Mouse (Mus musculus) embryo, embryonic 10 days (tissue): Measurements from ENCODE around the gene C2cd4b.

Experiments used
- DNase-seq: peaks from one replicate; pipeline ENCODE4 v3.0.0-alpha.2; 2015; ENCODE audit warnings: low spot score

Gene C2cd4b

DNA sequence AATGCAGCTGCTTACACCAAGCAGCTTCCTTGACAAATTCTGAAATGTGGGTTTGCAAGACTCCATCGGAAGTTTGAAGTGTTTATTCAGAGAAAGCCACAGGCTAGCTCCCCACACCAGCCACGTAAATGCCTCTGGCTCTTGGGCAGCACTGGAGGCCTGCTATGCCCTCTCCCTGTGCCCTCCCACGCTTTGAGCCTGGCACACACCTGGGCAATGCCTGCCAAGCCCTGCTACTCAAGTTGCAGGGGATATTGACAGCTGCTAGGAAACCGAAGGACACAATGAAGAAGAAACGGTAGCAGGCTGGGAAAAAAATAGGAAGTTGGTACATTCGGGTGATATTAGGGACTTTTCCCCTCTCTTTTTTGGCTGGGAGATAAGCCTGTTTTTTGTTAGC, 15.0 kb downstream of the C2cd4b start:
- no peak for DNase-seq

DNA sequence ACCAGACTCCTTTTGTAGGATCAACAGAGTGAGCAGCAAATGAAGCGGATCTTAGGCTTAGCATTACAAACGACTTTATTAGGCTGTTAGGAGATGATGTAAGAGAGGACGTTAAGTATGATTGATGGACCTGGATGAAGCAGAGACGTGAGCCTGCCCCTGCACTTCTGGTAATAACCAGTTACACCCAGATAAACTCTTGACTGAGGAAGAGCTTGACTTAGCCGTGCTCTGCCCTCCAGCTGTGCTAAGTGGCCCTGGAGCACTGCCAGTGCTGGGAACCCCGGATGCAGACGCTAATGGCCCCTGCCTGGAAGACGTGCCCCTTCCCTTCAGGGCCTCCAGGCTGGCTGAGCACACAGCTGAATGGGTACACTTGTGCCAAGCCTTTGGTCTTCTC, 19.3 kb downstream of the C2cd4b start:
- peak; percentile 10 for DNase-seq

DNA sequence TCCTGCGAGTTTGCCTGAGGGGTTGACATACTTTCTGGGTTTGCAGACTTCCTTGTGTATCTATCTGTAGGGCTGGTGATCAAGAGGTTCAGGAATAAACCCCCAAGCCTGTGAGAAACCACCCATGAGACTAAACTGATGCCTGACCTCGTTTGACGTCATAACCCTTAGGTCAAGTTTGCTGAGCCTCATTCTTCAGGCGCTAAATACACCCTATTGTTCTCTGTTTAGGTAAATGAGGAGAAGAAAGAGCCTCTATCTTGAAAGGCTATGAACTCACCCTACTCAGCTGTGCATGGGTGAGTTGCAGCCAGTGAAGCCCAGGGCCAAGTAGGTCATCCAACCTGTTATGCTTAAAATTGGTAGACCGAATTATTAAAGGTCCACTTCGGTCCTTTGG, 23.5 kb downstream of the C2cd4b start:
- DNase-seq: no peak

DNA sequence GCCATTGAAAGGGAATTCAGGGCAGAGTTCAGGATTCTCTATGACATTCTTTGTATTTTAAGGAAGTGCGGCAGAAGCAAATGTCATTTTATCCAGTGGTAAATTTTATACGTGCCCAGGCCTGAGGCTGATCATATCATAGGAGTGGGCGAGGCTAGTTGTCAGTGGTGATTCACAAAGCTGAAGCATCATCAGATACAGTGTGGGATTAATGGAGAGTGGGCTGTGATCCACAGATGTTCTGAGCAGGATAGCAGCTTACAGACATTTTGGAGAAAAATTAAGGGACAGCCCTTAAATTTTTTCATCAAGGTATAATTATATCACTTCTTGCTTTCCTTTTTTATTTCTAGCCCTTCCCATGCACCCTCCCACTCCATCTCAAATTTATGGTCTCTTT, 24.2 kb downstream of the C2cd4b start:
- no peak for DNase-seq

DNA sequence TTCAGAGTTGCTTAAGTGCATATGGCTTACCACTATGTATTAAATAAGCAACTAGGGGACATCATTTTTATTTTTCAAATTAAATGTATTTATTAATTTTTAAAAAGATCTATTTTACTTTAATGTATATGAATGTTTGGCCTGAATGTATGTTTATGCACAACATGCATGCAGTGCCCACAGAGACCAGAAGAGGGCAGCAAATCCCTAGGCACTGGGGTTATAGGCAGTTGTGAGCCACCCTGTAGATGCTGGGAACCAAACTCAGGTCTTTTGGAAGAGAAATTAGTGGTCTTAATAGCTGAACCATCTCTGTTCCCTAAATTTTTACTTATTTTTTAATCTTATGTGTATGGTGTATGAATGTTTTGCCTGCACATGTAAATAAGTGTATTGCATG, 24.7 kb downstream of the C2cd4b start:
- DNase-seq: no peak

DNA sequence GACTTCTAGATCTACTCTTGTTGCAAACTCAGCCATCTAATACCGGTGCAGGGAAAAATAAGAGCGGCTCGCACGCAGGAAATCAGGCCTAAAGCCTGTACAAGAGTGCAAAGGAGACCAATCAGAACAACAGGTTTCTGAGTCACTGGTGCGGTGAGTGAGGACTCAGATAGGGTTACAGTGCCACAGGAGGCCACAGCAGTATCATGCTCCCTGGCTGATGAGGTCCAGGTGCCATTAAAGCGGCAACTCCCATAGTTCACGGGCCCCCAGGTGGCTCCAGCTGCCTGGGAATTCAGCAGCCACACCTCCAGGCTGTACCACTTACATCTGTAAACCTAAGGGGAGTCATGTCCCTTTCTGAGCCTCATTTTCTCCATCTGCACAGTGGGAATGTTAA, 27.1 kb downstream of the C2cd4b start:
- DNase-seq: no peak

DNA sequence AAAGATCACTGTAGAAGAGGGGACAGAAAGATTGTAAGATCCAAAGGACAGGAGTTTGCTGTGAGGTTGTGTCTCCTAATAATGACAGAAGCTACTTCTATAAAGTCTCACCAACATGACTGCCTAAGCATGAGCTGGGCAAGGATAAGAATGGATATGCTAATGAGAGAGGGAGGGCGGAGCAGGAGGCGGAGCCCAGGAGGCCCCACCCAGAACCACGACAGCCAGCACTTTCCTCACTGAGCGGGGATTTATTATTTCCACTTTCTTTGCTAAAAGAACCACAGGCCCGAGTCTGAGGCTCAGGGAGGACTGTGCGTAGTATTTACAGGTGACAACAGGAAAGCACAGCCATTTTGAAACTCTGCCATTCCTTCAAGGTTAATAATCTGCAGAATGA, 28.4 kb downstream of the C2cd4b start:
- no peak for DNase-seq

DNA sequence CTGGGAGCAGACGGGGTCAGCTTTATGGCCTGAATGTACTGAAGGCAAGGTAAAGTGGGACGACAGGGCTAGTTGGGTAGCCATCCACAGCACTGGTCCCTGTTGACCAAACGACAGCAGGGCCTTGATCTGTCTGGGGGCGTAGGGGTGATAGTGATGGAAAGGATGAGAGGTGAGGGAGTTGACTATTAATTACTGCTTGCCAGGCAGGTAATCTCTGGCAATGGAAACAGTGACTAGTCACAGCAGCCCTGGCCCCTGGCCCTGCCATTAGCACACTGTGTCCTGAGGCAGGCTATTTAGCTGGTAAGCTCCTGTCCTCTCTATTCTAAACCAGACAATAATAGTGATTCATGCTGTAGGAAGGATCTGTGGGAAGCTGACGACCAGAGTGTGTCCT, 33.2 kb downstream of the C2cd4b start:
- DNase-seq: no peak

DNA sequence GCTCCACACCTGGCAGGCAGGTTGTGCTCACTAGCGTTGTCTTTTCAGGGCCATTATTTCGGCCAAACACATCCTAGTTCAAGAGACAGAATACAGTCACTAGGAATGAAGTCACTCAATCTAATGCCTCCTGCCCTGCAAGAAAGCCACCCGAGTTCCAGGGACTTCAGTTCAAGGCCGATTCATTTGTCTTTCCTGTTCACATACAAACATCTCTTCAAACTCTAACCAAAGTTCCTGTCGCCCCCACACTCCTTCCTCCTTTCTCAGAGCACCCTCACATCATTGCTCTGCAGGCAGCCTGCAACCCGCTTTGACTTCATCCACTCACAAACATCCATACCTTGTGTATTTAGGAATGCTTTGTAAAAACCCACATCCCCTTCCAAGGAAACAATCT, 34.3 kb downstream of the C2cd4b start:
- DNase-seq: no peak

DNA sequence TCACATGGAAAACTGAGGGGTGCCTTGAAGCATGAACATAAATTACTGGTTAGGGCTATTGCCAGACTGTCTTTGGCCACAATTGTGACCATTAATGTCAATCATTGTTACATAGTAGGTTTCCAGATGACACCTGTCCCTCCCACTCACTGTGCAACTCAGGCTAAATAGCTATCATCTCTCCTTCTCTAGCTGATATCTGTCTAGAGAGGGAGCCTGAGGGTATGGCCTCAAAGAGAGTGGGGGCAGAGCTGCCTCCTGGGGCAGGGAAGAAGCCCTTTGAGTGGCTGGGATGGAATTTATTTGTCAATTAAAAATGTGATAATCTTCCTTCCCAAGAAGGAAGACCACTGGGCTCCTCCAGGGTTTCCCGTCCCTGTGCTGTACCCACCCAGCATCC, 35.0 kb downstream of the C2cd4b start:
- no peak for DNase-seq

DNA sequence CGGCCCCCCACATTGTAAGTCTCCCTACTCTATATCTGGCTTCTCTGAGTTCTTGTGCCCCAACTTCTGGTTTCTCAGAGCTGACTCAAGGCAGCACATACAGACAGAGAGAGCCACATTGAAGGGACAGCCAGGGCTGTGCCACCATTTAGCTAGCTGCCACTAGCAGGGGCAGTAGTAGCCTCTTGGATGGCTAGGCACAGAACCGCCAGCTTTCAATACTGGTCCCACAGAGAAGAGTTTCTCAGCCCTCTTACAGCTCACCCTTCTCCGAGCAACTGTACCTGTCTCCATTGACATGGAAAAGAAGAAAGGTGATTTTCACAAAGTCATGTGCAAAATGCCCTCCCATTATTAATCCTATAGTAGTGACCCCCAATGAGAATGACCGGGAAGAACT, 35.4 kb downstream of the C2cd4b start:
- no peak for DNase-seq

DNA sequence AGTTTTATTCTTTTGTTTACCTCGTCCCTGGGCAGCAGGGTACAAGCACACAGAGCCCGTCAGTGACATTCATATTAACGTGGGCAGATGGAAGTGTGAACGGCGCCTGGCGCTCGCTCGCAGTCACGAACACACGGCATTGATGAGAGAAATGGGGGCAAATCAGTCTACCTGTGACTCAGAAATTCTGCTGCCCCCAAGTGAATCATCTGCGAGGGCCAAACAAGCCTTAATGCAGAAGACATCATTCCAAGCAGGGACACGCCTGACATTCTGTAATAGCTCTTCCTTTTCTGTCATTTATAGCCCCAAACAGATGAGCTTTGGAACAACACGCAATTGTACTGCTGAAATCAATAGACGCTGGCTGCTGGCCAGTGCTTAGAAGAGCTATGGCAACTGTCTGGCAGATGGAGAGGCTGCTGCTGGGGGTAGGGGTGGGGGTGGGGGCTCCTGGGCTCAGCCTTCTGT, 36.0 kb downstream of the C2cd4b start:
- DNase-seq: no peak

DNA sequence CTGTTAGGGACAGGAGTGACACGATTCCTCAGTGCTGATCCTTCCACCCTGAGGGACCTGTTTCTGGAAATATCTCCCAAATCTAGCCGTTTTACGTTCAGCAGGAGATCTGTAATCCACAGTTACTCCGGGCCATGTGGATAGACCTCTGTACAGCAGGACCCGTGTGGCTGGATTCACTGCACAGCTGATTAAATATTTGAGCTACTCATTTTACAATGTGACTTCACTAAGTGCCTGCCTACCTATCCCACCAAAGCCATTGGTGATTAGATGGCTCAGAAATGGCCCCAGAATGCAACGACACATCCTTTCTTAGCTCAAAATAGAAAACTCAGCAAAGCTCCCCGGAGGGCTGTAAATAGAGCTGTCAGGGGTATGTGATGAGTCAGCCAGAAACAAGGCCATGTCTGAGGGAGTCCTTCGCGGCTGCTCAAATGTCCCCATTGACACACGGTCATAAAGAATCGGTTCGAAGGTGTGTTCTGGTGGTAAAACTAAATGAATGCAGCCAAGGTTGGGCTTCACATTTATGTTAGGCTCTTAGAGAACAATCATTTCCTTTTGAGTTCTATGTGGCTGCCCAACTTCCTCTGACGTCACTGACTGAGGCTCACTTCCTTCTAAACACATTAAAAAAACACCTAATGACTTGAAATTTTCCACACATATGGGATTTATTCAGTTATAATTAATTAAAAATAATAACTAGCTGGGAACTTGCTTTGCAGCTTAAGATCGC, 40.0 kb downstream of the C2cd4b start:
- DNase-seq: peak; percentile 5

DNA sequence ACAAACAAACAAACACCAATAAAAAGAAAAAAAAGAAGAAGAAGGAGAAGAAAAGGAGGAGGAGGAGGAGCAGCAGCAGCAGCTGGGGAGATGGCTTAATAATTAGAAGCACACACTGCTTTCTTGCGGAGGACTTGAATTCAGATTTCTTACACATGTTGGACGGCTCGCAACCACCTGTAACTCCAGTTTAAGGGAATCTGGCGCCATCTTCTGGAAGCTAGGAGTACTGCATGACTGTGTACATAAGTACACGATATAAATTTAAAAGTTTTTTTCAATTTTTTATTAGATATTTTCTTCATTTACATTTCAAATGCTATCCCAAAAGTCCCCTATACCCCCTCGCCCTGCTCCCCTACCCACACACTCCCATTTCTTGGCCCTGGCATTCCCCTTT, 43.0 kb downstream of the C2cd4b start:
- DNase-seq: peak; percentile 77

DNA sequence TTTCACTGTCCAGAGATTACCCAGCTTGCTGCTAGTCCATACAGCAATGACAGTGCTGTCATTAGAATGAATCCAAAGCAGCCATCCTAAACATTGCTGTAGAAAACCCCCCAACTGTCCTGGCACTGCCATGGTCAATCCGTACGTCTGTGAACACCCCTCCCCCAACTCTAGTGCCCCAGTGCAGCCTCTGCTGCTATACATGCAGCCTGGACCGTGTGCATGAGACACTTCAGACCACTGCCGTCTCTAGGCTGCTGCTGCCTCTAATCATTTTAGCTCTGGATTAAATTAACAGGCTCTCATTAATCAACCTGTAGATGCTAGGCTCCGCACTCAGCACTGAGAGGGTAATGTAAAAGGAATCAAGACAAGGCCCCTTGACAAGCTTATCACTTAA, 47.8 kb downstream of the C2cd4b start:
- DNase-seq: no peak

DNA sequence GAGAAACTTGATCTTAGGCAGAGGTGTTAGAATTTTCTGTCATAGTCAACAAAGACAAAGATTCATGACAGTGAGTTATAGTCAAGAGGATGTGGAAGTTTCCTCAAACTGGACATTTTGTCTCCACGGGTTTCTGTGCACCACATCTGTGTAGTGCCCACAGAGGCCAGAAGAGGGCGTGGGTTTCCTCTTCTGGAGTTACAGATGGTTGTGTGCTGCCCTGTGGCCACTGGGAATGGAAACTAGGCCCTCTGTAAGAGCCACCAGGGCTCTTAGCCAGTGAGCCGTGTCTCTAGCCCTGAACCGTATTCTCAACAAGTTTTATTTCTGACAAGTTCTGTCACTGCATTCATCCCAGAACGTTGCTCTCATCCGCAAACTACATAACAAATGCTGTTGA, 51.3 kb downstream of the C2cd4b start:
- DNase-seq: no peak
